8 mouse cellular contexts compared by ENCODE assay signal in the genomic region with DNA sequence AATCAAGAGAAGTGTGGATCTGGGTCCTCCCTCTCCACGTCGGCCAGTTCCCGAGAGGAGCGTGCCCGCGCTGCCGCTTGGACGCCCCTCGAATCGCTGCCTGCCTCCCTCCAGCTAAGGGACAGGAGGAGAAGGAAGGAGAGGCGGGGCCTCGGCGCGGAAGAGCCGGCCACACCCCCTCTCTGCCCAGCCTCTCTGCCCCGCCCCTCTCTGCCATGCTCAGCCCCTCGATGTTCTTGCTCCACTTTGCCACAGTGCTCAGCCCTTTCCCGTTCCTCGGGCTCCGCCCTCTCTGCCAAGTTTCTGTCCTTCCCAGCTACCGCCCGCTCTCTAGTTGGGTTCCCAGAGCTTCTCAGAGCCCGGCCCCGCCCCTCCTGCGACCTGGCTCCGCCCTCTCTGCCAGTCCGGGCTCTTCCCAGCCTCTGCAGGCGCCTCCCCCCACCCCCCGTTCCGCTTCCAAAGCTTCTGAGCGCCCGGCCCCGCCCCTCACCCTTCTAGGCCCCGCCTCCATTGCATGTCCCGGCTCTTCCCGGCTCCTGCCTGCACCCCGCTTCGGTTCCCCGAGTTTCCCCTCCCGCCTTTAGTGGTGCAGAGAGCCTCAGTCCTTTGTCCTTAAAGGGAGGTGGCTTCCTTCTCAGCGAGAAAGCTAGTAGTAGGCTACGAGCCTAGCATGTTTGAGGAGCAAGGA. TPM values are rescaled to one million over a fixed set of nuclear protein-coding genes. Genes with fewer than 3 reads are reported as not detected.
DNase-seq lines count a peak whose midpoint lies in the region; ATAC-seq and TF ChIP-seq lines count a peak whose summit lies in the region.

A gene (minus strand): TSS at position 133 of the 688 bp plus-strand sequence.
A gene (plus strand): TSS at position 594 of the 688 bp plus-strand sequence.

- peak within 1 kb of the TSS; percentile 81 for H3K4me2 ChIP-seq in embryonic facial prominence, embryonic 13.5 days
- H3K4me2 ChIP-seq in limb, embryonic 13.5 days (replicated peaks), result peak within 1 kb of the TSS; percentile 80
- H3K4me2 ChIP-seq in midbrain, embryonic 16.5 days (ENCODE audit: low read length), result peak within 1 kb of the TSS; percentile 74

- peak; percentile 97 for DNase-seq in 3134 (ENCODE audit: extremely low read depth, insufficient read length, low spot score)
- peak; percentile 99 for DNase-seq in adrenal gland, postnatal 36 days
- DNase-seq in heart, adult 2 months, result peak; percentile 98 to 99
- peak; percentile 98 to 100 for DNase-seq in kidney, adult 8-10 months
- DNase-seq in spleen, postnatal 10 days (ENCODE audit: low spot score in 2 of 2), result peak; percentile 83 to 92

- peaks cover 15% of the 10 kb centered on the region for H3K4me1 ChIP-seq in embryonic facial prominence, embryonic 13.5 days
- no peaks in the 10 kb centered on the region for H3K4me1 ChIP-seq in heart, adult 2 months (ENCODE audit: control insufficient read depth, insufficient read depth, low read length)
- H3K4me1 ChIP-seq in limb, embryonic 13.5 days, result peaks cover 15% of the 10 kb centered on the region
- peaks cover 14% of the 10 kb centered on the region for H3K4me1 ChIP-seq in midbrain, embryonic 16.5 days (ENCODE audit: control insufficient read depth, insufficient read depth, low read length)

- no peaks in the 10 kb centered on the region for H3K27me3 ChIP-seq in embryonic facial prominence, embryonic 13.5 days
- H3K27me3 ChIP-seq in heart, adult 2 months (ENCODE audit: control insufficient read depth, insufficient read depth, low read length), result no peaks in the 10 kb centered on the region
- H3K27me3 ChIP-seq in limb, embryonic 13.5 days, result no peaks in the 10 kb centered on the region
- no peaks in the 10 kb centered on the region for H3K27me3 ChIP-seq in midbrain, embryonic 16.5 days (ENCODE audit: control insufficient read depth, insufficient read depth, low read depth, low read length)

- ATAC-seq in embryonic facial prominence, embryonic 13.5 days (ENCODE audit: insufficient number of reproducible peaks, insufficient read depth, low FRiP score, low TSS enrichment, low read depth), result peak; percentile 99
- ATAC-seq in limb, embryonic 13.5 days (ENCODE audit: low FRiP score, low read depth), result peak; percentile 98
- ATAC-seq in midbrain, embryonic 16.5 days, result peak; percentile 99

- no peak; the same call in 1 of the 2 replicates for TF ChIP-seq EP300 in heart, adult 2 months (IDR thresholded peaks at IDR 0.05; ENCODE audit: insufficient read depth, low read depth, low read length)

- H3K9me3 ChIP-seq in embryonic facial prominence, embryonic 13.5 days, result no peaks in the 10 kb centered on the region
- no peaks in the 10 kb centered on the region for H3K9me3 ChIP-seq in limb, embryonic 13.5 days
- H3K9me3 ChIP-seq in midbrain, embryonic 16.5 days (replicated peaks; ENCODE audit: control insufficient read depth, low read length, poor library complexity, severe bottlenecking), result no peaks in the 10 kb centered on the region

- H3K27ac ChIP-seq in embryonic facial prominence, embryonic 13.5 days, result peak within 1 kb of the TSS; percentile 90
- peak within 1 kb of the TSS; percentile 79 for H3K27ac ChIP-seq in heart, adult 2 months
- peak within 1 kb of the TSS; percentile 75 for H3K27ac ChIP-seq in limb, embryonic 13.5 days
- peak within 1 kb of the TSS; percentile 88 for H3K27ac ChIP-seq in midbrain, embryonic 16.5 days (ENCODE audit: low read length)

- TF ChIP-seq POLR2A in heart, adult 2 months (IDR thresholded peaks at IDR 0.05; ENCODE audit: insufficient read depth, low read depth, low read length), result peak; percentile 87

- intact Hi-C loops in heart, adult 2 months (cut with DNase I), result loop anchor here (1.0 kb wide), 1 partner anchor 25 kb away; a partner anchor contains a TSS

- no peaks in the 10 kb centered on the region for H3K79me2 ChIP-seq in heart, adult 2 months (replicated peaks; ENCODE audit: control insufficient read depth, insufficient read depth, low read length)

- H3K9ac ChIP-seq in embryonic facial prominence, embryonic 13.5 days, result peak within 1 kb of the TSS; percentile 93
- peak within 1 kb of the TSS; percentile 90 for H3K9ac ChIP-seq in heart, adult 2 months (ENCODE audit: low read depth, low read length)
- peak within 1 kb of the TSS; percentile 75 for H3K9ac ChIP-seq in limb, embryonic 13.5 days
- peak within 1 kb of the TSS; percentile 83 for H3K9ac ChIP-seq in midbrain, embryonic 16.5 days (ENCODE audit: low read depth, low read length)

- no peak for TF ChIP-seq CTCF in heart, adult 2 months (IDR thresholded peaks at IDR 0.05)

- peak within 1 kb of the TSS; percentile 86 for H3K4me3 ChIP-seq in embryonic facial prominence, embryonic 13.5 days
- peak within 1 kb of the TSS; percentile 85 for H3K4me3 ChIP-seq in heart, adult 2 months
- peak within 1 kb of the TSS; percentile 65 for H3K4me3 ChIP-seq in limb, embryonic 13.5 days
- H3K4me3 ChIP-seq in midbrain, embryonic 16.5 days (ENCODE audit: low read depth, low read length), result peak within 1 kb of the TSS; percentile 73

- WGBS in embryonic facial prominence, embryonic 13.5 days, result under 1% methylated on average over 38 of the region's 42 CpGs
- under 1% methylated on average over 39 of the region's 42 CpGs for WGBS in heart, adult 2 months
- WGBS in limb, embryonic 13.5 days, result under 1% methylated on average over 40 of the region's 42 CpGs
- WGBS in midbrain, embryonic 16.5 days, result 0% methylated on average over 28 of the region's 42 CpGs

- peaks cover 13% of the 10 kb centered on the region for H3K36me3 ChIP-seq in embryonic facial prominence, embryonic 13.5 days
- no peaks in the 10 kb centered on the region; the same call in 1 of the 2 replicates for H3K36me3 ChIP-seq in heart, adult 2 months (ENCODE audit: control insufficient read depth, insufficient read depth, low read length)
- H3K36me3 ChIP-seq in limb, embryonic 13.5 days, result peaks cover 12% of the 10 kb centered on the region
- H3K36me3 ChIP-seq in midbrain, embryonic 16.5 days (ENCODE audit: control insufficient read depth, insufficient read depth, low read length), result 0 out of 2 replicates have a peak, but pooled peaks cover under 1% of the 10 kb centered on the region

RNA-seq across cellular contexts. Expression of the first gene that starts in this region (rescaled TPM):
- 10 to 100 TPM; 22.0 to 32.0 TPM for total RNA-seq in adrenal gland, postnatal 36 days (2021)
- polyA plus RNA-seq in embryonic facial prominence, embryonic 13.5 days (2015; fragmentation: Nextera tagmentation; extraction: Ambion mirVana), result 76.8 and 78.1 TPM in 2 replicates
- total RNA-seq in heart, adult 2 months (2021), result 10 to 100 TPM; 12.1 to 12.4 TPM
- polyA plus RNA-seq in heart, adult 2 months (2012; rRNA removed), result 9.6 and 14.7 TPM in 2 replicates
- 73.4 and 80.7 TPM in 2 replicates for polyA plus RNA-seq in limb, embryonic 13.5 days (2015; fragmentation: Nextera tagmentation; extraction: Ambion mirVana)
- 114 and 119 TPM in 2 replicates for polyA plus RNA-seq in midbrain, embryonic 16.5 days (2015; fragmentation: Nextera tagmentation; extraction: Ambion mirVana)

RNA-seq across cellular contexts. Expression of the second gene that starts in this region (rescaled TPM):
- under 1 TPM; 0.26 to 0.40 TPM for total RNA-seq in adrenal gland, postnatal 36 days (2021)
- 0.45 TPM in 1 of 2 replicates, not detected in the other for polyA plus RNA-seq in embryonic facial prominence, embryonic 13.5 days (2015; fragmentation: Nextera tagmentation; extraction: Ambion mirVana)
- not detected for total RNA-seq in heart, adult 2 months (2021)
- 0.08 TPM in 1 of 2 replicates, not detected in the other for polyA plus RNA-seq in heart, adult 2 months (2012; rRNA removed)
- 0.59 and 0.69 TPM in 2 replicates for polyA plus RNA-seq in limb, embryonic 13.5 days (2015; fragmentation: Nextera tagmentation; extraction: Ambion mirVana)
- 0.51 and 0.94 TPM in 2 replicates for polyA plus RNA-seq in midbrain, embryonic 16.5 days (2015; fragmentation: Nextera tagmentation; extraction: Ambion mirVana)

Comparison
In these comparisons a context has a peak if more than half of its experiments do, and no peak if none do; other contexts are left out.
1. Peak in every context shown above with its lines: DNase-seq, ATAC-seq, H3K4me3 ChIP-seq and H3K27ac ChIP-seq.